Mouse (Mus musculus) left cerebral cortex, adult 18-20 months (tissue): ENCODE measurements at regions not wholly inside any gene's neighbourhood (a gene's known extent, or its start where the extent isn't known, plus 50 kb on each side); places are given as distances from the start of the nearest gene placed in this dataset.
"Not testable (repeated sequence)": the region's sequence is repeated elsewhere in the genome, so short reads cannot be mapped to it uniquely, and the experiment has no call there.

Source experiments
- DNase-seq, 2 experiments: peaks; one replicate each; pipeline ENCODE4 v3.0.0; 2021 to 2022; ENCODE audit warnings: low spot score in 2 of 2, mixed read lengths in 1 of 2

GRCm38 (mm10) chr10:96240591-96240990 is 104.2 kb downstream of the Gm5426 start:
- DNase-seq: no peak

- no peak for DNase-seq
Measured at GRCm38 (mm10) chr10:96253671-96254070, 117.3 kb downstream of the Gm5426 start.

GRCm38 (mm10) chr10:96254250-96254862 is 118.0 kb downstream of the Gm5426 start:
- DNase-seq: no peak

- no peak for DNase-seq
Measured at GRCm38 (mm10) chr10:96257935-96258334, 121.5 kb downstream of the Gm5426 start.

- DNase-seq: no peak
Measured at GRCm38 (mm10) chr10:96259242-96259641, 122.8 kb downstream of the Gm5426 start.

- DNase-seq: no peak
Measured at GRCm38 (mm10) chr10:96259648-96260047, 123.2 kb downstream of the Gm5426 start.

GRCm38 (mm10) chr10:96263544-96263943 is 127.1 kb downstream of the Gm5426 start:
- DNase-seq: peak in 1 of 2 experiments; percentile 3

GRCm38 (mm10) chr10:96264433-96264832 is 128.0 kb downstream of the Gm5426 start:
- no peak for DNase-seq

GRCm38 (mm10) chr10:96264866-96265265 is 128.5 kb downstream of the Gm5426 start:
- DNase-seq: no peak

- DNase-seq: no peak
Measured at GRCm38 (mm10) chr10:96266100-96266735, 129.8 kb downstream of the Gm5426 start.

GRCm38 (mm10) chr10:96267603-96268002 is 131.2 kb downstream of the Gm5426 start:
- no peak for DNase-seq

- DNase-seq: no peak
Measured at GRCm38 (mm10) chr10:96273607-96274365, 137.4 kb downstream of the Gm5426 start.

- DNase-seq: no peak
Measured at GRCm38 (mm10) chr10:96280149-96280548, 143.7 kb downstream of the Gm5426 start.

- no peak for DNase-seq
Measured at GRCm38 (mm10) chr10:96285407-96286093, 149.1 kb downstream of the Gm5426 start.

- no peak for DNase-seq
Measured at GRCm38 (mm10) chr10:96286094-96286485, 149.7 kb downstream of the Gm5426 start.

- DNase-seq: not testable (repeated sequence)
Measured at GRCm38 (mm10) chr10:96289005-96289404, 152.6 kb downstream of the Gm5426 start.

GRCm38 (mm10) chr10:96293622-96294021 is 157.2 kb downstream of the Gm5426 start:
- DNase-seq: no peak

- no peak for DNase-seq
Measured at GRCm38 (mm10) chr10:96294666-96295065, 158.3 kb downstream of the Gm5426 start.

GRCm38 (mm10) chr10:96297658-96298057 is 161.3 kb downstream of the Gm5426 start:
- DNase-seq: peak in 1 of 2 experiments; percentile 8

- no peak for DNase-seq
Measured at GRCm38 (mm10) chr10:96298566-96298965, 162.2 kb downstream of the Gm5426 start.

GRCm38 (mm10) chr10:96305701-96306100 is 169.3 kb downstream of the Gm5426 start:
- DNase-seq: no peak
